Mouse (Mus musculus): ENCODE results near the gene Ston1. TPM values are rescaled to one million over a fixed set of nuclear protein-coding genes. Genes with fewer than 3 reads are reported as not detected.

Ston1 gene
- total RNA-seq, 2 experiments from 2014 or later: 7.5 to 10.3 TPM

GRCm38 (mm10) chr17:88624386-88624785 is 26.9 kb downstream of the Ston1 start:
- no peak for DNase-seq (ENCODE audit: low spot score in 2 of 2)

GRCm38 (mm10) chr17:88625350-88625749 is 27.9 kb downstream of the Ston1 start:
- no peak for DNase-seq (ENCODE audit: low spot score in 2 of 2)

- DNase-seq (ENCODE audit: low spot score in 2 of 2): no peak
Observed at GRCm38 (mm10) chr17:88625931-88626330, 28.4 kb downstream of the Ston1 start.

- no peak for DNase-seq (ENCODE audit: low spot score in 2 of 2)
Observed at GRCm38 (mm10) chr17:88626347-88626811, 28.9 kb downstream of the Ston1 start.

- DNase-seq (ENCODE audit: low spot score in 2 of 2): no peak
Observed at GRCm38 (mm10) chr17:88627150-88627549, 29.7 kb downstream of the Ston1 start.

GRCm38 (mm10) chr17:88628676-88629380 is 31.3 kb downstream of the Ston1 start:
- DNase-seq (ENCODE audit: low spot score in 2 of 2): no peak

- no peak for DNase-seq (ENCODE audit: low spot score in 2 of 2)
Observed at GRCm38 (mm10) chr17:88629381-88629759, 31.9 kb downstream of the Ston1 start.

GRCm38 (mm10) chr17:88629931-88630553 is 32.6 kb downstream of the Ston1 start:
- no peak for DNase-seq (ENCODE audit: low spot score in 2 of 2)

GRCm38 (mm10) chr17:88630554-88630948 is 33.1 kb downstream of the Ston1 start:
- DNase-seq (ENCODE audit: low spot score in 2 of 2): no peak

- DNase-seq (ENCODE audit: low spot score in 2 of 2): no peak
Observed at GRCm38 (mm10) chr17:88632631-88633030, 35.1 kb downstream of the Ston1 start.

GRCm38 (mm10) chr17:88636076-88636475 is 38.6 kb downstream of the Ston1 start:
- DNase-seq (ENCODE audit: low spot score in 2 of 2): no peak

GRCm38 (mm10) chr17:88636587-88636986 is 39.1 kb downstream of the Ston1 start:
- DNase-seq (ENCODE audit: low spot score in 2 of 2): no peak

GRCm38 (mm10) chr17:88641012-88641411 is 43.5 kb downstream of the Ston1 start:
- peak; percentile 58 to 75 for DNase-seq (ENCODE audit: low spot score in 2 of 2)

- DNase-seq (ENCODE audit: low spot score in 2 of 2): no peak
Observed at GRCm38 (mm10) chr17:88641836-88642235, 44.4 kb downstream of the Ston1 start.

GRCm38 (mm10) chr17:88644876-88645275 is 47.4 kb downstream of the Ston1 start:
- no peak for DNase-seq (ENCODE audit: low spot score in 2 of 2)

- DNase-seq (ENCODE audit: low spot score in 2 of 2): no peak
Observed at GRCm38 (mm10) chr17:88645299-88645698, 47.8 kb downstream of the Ston1 start.

- no peak for DNase-seq (ENCODE audit: low spot score in 2 of 2)
Observed at GRCm38 (mm10) chr17:88647149-88647548, 49.7 kb downstream of the Ston1 start.

- peak; percentile 78 to 87 for DNase-seq (ENCODE audit: low spot score in 2 of 2)
Observed at GRCm38 (mm10) chr17:88652010-88652409, 54.5 kb downstream of the Ston1 start.

- peak; percentile 88 to 89 for DNase-seq (ENCODE audit: low spot score in 2 of 2)
Observed at GRCm38 (mm10) chr17:88652702-88653374, 55.4 kb downstream of the Ston1 start.

- DNase-seq (ENCODE audit: low spot score in 2 of 2): no peak
Observed at GRCm38 (mm10) chr17:88653375-88653769, 55.9 kb downstream of the Ston1 start.

- no peak for DNase-seq (ENCODE audit: low spot score in 2 of 2)
Observed at GRCm38 (mm10) chr17:88658510-88658909, 61.0 kb downstream of the Ston1 start.

- DNase-seq (ENCODE audit: low spot score in 2 of 2): no peak
Observed at GRCm38 (mm10) chr17:88666076-88666475, 68.6 kb downstream of the Ston1 start.
